Mouse (Mus musculus): ENCODE data around the gene Ccnyl1. TPM values are rescaled to one million over a fixed set of nuclear protein-coding genes. Genes with fewer than 3 reads are reported as not detected.

Ccnyl1 gene
- polyA plus RNA-seq, 1 experiment: 8.6 TPM

DNA sequence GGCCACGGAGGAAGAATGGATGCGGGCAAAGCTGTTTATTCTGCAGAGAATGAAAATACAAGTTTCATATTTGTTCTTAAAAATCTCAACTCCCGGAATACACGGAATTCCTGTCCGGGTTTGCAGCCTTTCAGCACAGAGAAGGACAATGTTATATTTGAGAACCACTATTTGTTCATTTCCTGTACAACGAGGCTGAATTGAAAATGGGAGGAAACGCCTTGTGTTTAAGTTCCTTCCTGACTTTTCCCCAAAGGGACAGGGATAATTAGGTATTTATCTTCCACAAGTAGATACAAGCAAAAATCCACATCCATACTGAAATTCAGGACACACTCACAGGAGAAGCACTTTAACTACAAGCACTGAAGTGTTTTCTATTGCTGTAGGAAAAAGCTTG is 31.4 kb upstream of the Ccnyl1 start:
- WGBS: 12% methylated on average over 7 of the region's 7 CpGs
- TF ChIP-seq CTCF (IDR thresholded peaks at IDR 0.05; ENCODE audit: control insufficient read depth, insufficient read depth, low read length) (no peak), POLR2A (IDR thresholded peaks at IDR 0.05; ENCODE audit: borderline replicate concordance, control insufficient read depth, low read depth, low read length) (no peak)
- Histone ChIP-seq H3K4me3 (replicated peaks; ENCODE audit: control insufficient read depth, low read depth, low read length) (no peak overlapping the region), H3K27ac (ENCODE audit: control insufficient read depth, insufficient read depth, low read depth, low read length, poor library complexity) (no peak overlapping the region), H3K4me1 (ENCODE audit: control insufficient read depth, insufficient read depth, low read length) (peaks cover 2% of the 10 kb centered on the region; the same call in 1 of the 2 replicates)

DNA sequence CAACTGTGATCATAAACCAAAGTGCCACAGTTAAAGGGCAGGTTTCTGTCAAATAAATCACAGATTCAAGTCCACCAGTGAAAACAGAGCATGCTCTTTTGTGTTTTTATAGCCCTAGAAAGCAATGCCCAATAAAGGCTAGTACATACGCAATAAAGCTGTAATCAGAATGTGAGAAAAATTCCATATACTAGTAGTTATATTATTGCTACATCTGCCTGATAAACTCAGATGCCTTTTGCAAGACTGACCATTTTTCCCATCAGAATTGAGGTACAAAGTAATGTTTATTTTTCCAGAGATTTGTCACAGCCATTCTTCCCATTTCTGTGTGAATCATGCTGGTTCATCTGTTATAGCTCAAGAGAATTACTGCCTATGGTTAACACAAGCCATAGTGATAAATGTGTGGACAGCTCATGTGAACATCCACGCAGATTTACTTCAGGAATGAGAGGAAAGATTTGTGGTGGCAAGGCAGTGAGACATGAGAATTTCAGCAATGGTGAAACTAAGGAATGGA is 23.1 kb upstream of the Ccnyl1 start:
- no peak overlapping the region for H3K27ac ChIP-seq (ENCODE audit: control insufficient read depth, insufficient read depth, low read depth, low read length, poor library complexity)
- H3K4me3 ChIP-seq (replicated peaks; ENCODE audit: control insufficient read depth, low read depth, low read length): no peak overlapping the region
- 86% methylated on average over 2 of the region's 2 CpGs for WGBS
- no peak for TF ChIP-seq CTCF (IDR thresholded peaks at IDR 0.05; ENCODE audit: control insufficient read depth, insufficient read depth, low read length)
- no peak for TF ChIP-seq POLR2A (IDR thresholded peaks at IDR 0.05; ENCODE audit: borderline replicate concordance, control insufficient read depth, low read depth, low read length)
- no peaks in the 10 kb centered on the region for H3K4me1 ChIP-seq (ENCODE audit: control insufficient read depth, insufficient read depth, low read length)

DNA sequence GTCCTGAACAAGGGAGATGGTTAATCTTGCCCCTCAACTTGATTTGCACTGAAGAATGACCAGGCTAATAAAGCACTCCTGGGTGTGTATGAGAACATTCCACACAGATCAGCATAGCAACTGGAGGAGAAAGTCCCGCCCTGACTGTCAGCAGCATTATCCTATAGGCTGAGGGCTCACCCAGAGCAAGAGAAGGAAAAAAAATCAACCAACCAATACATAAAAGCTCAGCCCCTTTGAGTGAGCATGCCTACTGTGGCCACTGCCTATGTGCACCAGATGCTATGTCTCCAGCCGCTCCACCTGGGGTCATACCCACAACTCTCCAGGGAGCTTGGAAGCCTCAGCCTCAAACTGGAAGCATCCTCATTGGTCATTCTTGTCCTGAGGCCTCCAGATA is 20.8 kb upstream of the Ccnyl1 start:
- H3K27ac ChIP-seq (ENCODE audit: control insufficient read depth, insufficient read depth, low read depth, low read length, poor library complexity): no peak overlapping the region
- WGBS: 82% methylated on average over 2 of the region's 2 CpGs
- H3K4me1 ChIP-seq (ENCODE audit: control insufficient read depth, insufficient read depth, low read length): no peaks in the 10 kb centered on the region
- H3K4me3 ChIP-seq (replicated peaks; ENCODE audit: control insufficient read depth, low read depth, low read length): no peak overlapping the region
- no peak for TF ChIP-seq CTCF (IDR thresholded peaks at IDR 0.05; ENCODE audit: control insufficient read depth, insufficient read depth, low read length)
- TF ChIP-seq POLR2A (IDR thresholded peaks at IDR 0.05; ENCODE audit: borderline replicate concordance, control insufficient read depth, low read depth, low read length): no peak

DNA sequence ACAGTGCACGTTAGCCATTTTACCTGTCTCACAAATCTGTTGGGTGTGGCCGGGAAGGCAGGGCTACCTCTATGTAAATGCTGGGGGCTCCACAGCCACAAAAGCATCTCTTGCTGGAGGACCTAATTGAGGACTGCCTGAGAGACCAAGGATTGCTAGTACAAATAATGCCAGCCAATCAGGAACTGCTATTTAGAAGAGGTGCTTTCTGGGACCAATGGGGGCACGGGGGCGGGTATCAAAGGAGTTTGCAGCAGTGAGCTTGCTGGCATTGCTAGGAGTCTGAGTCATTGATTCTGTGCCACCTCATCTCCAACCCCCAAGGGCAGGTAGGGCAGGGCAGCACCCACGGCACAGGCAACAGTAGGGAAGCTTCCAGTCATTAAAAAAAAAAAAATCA is 16.3 kb upstream of the Ccnyl1 start:
- H3K4me1 ChIP-seq (ENCODE audit: control insufficient read depth, insufficient read depth, low read length): no peaks in the 10 kb centered on the region
- no peak overlapping the region for H3K27ac ChIP-seq (ENCODE audit: control insufficient read depth, insufficient read depth, low read depth, low read length, poor library complexity)
- WGBS: 90% methylated on average over 5 of the region's 5 CpGs
- no peak for TF ChIP-seq POLR2A (IDR thresholded peaks at IDR 0.05; ENCODE audit: borderline replicate concordance, control insufficient read depth, low read depth, low read length)
- TF ChIP-seq CTCF (IDR thresholded peaks at IDR 0.05; ENCODE audit: control insufficient read depth, insufficient read depth, low read length): no peak
- H3K4me3 ChIP-seq (replicated peaks; ENCODE audit: control insufficient read depth, low read depth, low read length): no peak overlapping the region

DNA sequence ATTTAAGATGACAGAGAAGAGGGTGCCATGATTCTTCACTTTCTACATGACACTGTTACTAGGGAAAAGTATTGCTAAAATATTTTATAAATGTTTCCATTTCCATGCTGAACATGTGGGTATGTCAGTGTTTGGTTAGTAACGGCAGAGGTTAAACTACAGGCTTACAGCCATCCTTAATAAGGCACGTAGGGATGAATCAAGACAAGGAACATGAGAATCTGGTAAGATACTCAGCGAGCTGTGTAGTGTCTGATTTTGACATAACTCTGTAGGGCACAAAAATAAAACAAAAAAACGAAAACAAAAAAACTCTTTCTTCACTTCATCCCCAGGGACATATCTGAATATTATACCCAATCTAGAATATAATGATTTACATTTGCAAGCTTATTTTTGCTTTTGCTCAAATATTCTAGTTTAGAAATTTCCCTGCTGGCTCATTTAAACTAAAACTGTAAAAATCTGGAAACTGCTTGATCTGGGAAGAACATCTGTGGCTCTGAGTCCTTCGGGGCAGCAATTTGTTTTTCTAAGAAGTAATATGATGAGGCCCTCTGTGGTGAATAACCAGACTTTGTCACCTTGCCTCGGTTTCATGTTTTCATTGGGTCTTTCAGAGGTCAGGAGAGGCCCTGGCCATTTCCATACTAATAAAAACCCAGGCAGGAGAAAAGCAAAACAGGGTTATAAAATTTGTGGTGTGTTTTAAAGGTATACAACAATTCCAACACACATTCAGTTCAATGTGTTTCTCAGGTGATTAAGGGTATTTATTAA is 14.0 kb upstream of the Ccnyl1 start:
- 69% methylated on average over 6 of the region's 6 CpGs for WGBS
- H3K27ac ChIP-seq (ENCODE audit: control insufficient read depth, insufficient read depth, low read depth, low read length, poor library complexity): no peak overlapping the region
- H3K4me1 ChIP-seq (ENCODE audit: control insufficient read depth, insufficient read depth, low read length): no peaks in the 10 kb centered on the region; the same call in 1 of the 2 replicates

DNA sequence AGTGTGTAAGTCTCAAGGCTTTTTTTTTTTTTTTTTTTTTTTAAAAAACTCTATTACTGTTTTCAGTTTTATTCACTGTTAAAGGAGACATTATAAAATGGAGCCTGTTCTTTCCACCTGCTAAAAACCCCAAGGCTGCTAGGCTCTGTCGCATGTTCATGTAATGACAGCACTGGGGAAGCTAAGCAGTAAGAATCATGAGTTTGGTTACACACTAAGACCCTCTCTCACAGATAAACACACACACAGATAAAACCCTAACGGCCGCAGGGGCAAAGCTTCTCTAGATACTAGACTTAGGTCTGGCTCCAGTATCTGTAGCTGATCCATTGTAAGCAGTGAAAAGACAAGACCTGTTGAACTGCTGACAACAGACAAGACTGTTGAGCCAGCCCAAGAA is 8.8 kb upstream of the Ccnyl1 start:
- 67% methylated on average over 3 of the region's 3 CpGs for WGBS

More for the DNA sequence above, 14.0 kb upstream of the Ccnyl1 start:
- no peak overlapping the region for H3K4me3 ChIP-seq (replicated peaks; ENCODE audit: control insufficient read depth, low read depth, low read length)
- no peak for TF ChIP-seq POLR2A (IDR thresholded peaks at IDR 0.05; ENCODE audit: borderline replicate concordance, control insufficient read depth, low read depth, low read length)
- no peak for TF ChIP-seq CTCF (IDR thresholded peaks at IDR 0.05; ENCODE audit: control insufficient read depth, insufficient read depth, low read length)

DNA sequence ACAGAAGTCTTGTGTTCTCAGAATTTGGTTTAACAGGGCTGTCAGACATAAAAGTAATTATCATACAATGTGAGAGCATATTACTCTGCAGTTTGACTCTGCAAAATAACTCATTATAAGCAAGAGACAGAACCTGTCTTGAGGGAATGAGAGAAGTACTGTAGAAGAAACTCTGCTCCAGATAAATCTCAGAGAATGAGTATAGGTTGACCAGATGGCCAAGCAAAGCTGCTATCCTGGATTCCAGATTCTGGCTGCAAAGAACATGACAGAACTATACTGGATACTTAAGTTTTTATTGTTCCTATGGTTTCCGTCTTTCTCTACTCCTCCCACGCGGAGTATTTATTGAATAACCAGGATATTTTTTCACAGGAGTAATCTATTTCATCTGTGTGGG is 7.2 kb upstream of the Ccnyl1 start:
- H3K4me3 ChIP-seq (replicated peaks; ENCODE audit: control insufficient read depth, low read depth, low read length): no peak overlapping the region
- no peak overlapping the region for H3K27ac ChIP-seq (ENCODE audit: control insufficient read depth, insufficient read depth, low read depth, low read length, poor library complexity)
- TF ChIP-seq POLR2A (IDR thresholded peaks at IDR 0.05; ENCODE audit: borderline replicate concordance, control insufficient read depth, low read depth, low read length) (no peak), CTCF (IDR thresholded peaks at IDR 0.05; ENCODE audit: control insufficient read depth, insufficient read depth, low read length) (no peak)
- H3K4me1 ChIP-seq (ENCODE audit: control insufficient read depth, insufficient read depth, low read length): no peaks in the 10 kb centered on the region; the same call in 1 of the 2 replicates
- WGBS: 95% methylated on average over 3 of the region's 3 CpGs

More for the DNA sequence above, 8.8 kb upstream of the Ccnyl1 start:
- H3K4me3 ChIP-seq (replicated peaks; ENCODE audit: control insufficient read depth, low read depth, low read length): no peak overlapping the region
- H3K27ac ChIP-seq (ENCODE audit: control insufficient read depth, insufficient read depth, low read depth, low read length, poor library complexity): no peak overlapping the region
- no peaks in the 10 kb centered on the region; the same call in 1 of the 2 replicates for H3K4me1 ChIP-seq (ENCODE audit: control insufficient read depth, insufficient read depth, low read length)
- no peak for TF ChIP-seq POLR2A (IDR thresholded peaks at IDR 0.05; ENCODE audit: borderline replicate concordance, control insufficient read depth, low read depth, low read length)
- TF ChIP-seq CTCF (IDR thresholded peaks at IDR 0.05; ENCODE audit: control insufficient read depth, insufficient read depth, low read length): no peak

DNA sequence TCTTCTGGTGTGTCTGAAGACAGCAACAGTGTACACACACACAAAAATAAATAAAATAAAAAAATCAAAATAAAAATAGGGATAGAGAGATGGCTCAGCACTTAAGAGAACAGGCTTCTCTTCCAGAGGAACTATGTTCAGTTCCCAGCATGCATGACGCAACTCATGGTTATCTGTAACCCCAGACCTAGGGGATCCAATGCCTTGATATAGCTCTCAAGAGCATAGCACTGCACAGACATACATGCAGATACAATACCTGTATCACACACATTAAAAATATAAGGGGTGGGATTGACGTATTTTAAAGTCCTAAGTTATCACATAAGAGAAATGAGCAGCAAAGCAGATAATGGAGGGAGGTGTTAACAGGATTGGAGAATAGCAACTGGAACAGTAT is 5.8 kb upstream of the Ccnyl1 start:
- Histone ChIP-seq H3K27ac (ENCODE audit: control insufficient read depth, insufficient read depth, low read depth, low read length, poor library complexity) (no peak overlapping the region), H3K4me3 (replicated peaks; ENCODE audit: control insufficient read depth, low read depth, low read length) (no peak overlapping the region), H3K4me1 (ENCODE audit: control insufficient read depth, insufficient read depth, low read length) (no peaks in the 10 kb centered on the region; the same call in 1 of the 2 replicates)
- TF ChIP-seq CTCF (IDR thresholded peaks at IDR 0.05; ENCODE audit: control insufficient read depth, insufficient read depth, low read length): no peak
- no peak for TF ChIP-seq POLR2A (IDR thresholded peaks at IDR 0.05; ENCODE audit: borderline replicate concordance, control insufficient read depth, low read depth, low read length)
- WGBS: 81% methylated on average over 2 of the region's 2 CpGs
